Mouse (Mus musculus): Measurements from ENCODE around the gene Ccni. TPM values are rescaled to one million over a fixed set of nuclear protein-coding genes. Genes with fewer than 3 reads are reported as not detected.

The Ccni gene
- polyA plus RNA-seq, 1 experiment from 2014 or later, result 84.3 TPM

- Histone ChIP-seq H3K9ac (no peak overlapping the region), H3K27me3 (replicated peaks) (no peaks in the 10 kb centered on the region), H3K27ac (no peak overlapping the region), H3K4me2 (no peak overlapping the region), H3K4me3 (replicated peaks) (no peak overlapping the region), H3K36me3 (no peaks in the 10 kb centered on the region), H3K9me3 (no peaks in the 10 kb centered on the region), H3K4me1 (no peaks in the 10 kb centered on the region)
- no peak for ATAC-seq (ENCODE audit: insufficient read depth, low FRiP score, low read depth)
- WGBS, result 65% methylated on average over 3 of the region's 3 CpGs
These were observed 25.4 kb upstream of the Ccni start for GRCm38 (mm10) chr5:93231721-93232120.

DNA sequence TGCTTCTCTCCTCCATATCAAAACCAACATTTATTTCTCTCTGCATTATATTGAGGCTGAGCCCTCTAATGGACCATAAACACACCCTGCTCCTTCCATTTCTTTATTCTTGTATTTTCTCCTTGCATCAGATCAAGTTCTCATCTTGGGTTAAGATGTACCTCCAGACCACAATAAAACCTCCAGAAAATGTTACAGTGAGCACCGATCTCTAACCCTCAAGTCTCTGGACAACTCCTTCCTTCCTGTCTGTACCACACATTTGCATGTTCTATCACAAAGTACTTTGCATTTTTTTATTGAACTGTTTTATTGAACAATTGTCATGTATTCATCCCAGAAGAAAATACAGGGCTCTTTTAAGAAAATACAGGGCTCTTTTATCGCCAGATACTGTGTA is 23.2 kb upstream of the Ccni start:
- Histone ChIP-seq H3K27ac (no peak overlapping the region), H3K27me3 (replicated peaks) (no peaks in the 10 kb centered on the region), H3K4me1 (no peaks in the 10 kb centered on the region), H3K9ac (no peak overlapping the region), H3K9me3 (no peaks in the 10 kb centered on the region), H3K4me3 (replicated peaks) (no peak overlapping the region), H3K4me2 (no peak overlapping the region), H3K36me3 (no peaks in the 10 kb centered on the region)
- WGBS, result 82% methylated on average over 2 of the region's 2 CpGs
- ATAC-seq (ENCODE audit: insufficient read depth, low FRiP score, low read depth), result no peak

- H3K27me3 ChIP-seq (replicated peaks), result no peaks in the 10 kb centered on the region
- WGBS, result 83% methylated on average over 3 of the region's 3 CpGs
- no peak overlapping the region for H3K4me2 ChIP-seq
- H3K9me3 ChIP-seq, result no peaks in the 10 kb centered on the region
- no peaks in the 10 kb centered on the region for H3K4me1 ChIP-seq
- H3K36me3 ChIP-seq, result no peaks in the 10 kb centered on the region
- ATAC-seq (ENCODE audit: insufficient read depth, low FRiP score, low read depth), result peak; percentile 43; the same call in 1 of the 2 replicates
- H3K9ac ChIP-seq, result no peak overlapping the region
- no peak overlapping the region for H3K27ac ChIP-seq
- no peak overlapping the region for H3K4me3 ChIP-seq (replicated peaks)
These were observed 20.9 kb upstream of the Ccni start for GRCm38 (mm10) chr5:93227157-93227556.

DNA sequence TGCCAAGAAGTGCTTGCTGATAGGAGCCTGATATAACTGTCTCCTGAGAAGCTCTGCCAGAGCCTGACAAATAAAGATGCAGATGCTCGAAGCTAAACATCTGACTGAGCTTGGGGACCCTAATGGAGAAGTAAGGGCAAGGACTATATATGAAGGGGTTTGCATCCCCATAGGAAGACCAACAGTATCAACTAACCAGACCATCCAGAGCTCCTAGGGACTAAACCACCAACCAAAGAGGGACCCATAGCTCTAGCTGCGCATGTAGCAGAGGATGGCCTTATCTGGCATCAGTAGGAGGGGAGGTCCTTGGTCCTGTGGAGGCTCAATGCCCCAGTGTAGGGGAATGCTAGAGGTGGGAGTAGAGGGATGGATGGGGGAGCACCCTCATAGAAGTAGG is 18.3 kb upstream of the Ccni start:
- Histone ChIP-seq H3K4me3 (replicated peaks) (no peak overlapping the region), H3K27me3 (replicated peaks) (no peaks in the 10 kb centered on the region), H3K4me1 (no peaks in the 10 kb centered on the region), H3K36me3 (no peaks in the 10 kb centered on the region), H3K4me2 (no peak overlapping the region), H3K27ac (no peak overlapping the region), H3K9me3 (no peaks in the 10 kb centered on the region), H3K9ac (no peak overlapping the region)
- ATAC-seq (ENCODE audit: insufficient read depth, low FRiP score, low read depth), result no peak
- 80% methylated on average over 2 of the region's 2 CpGs for WGBS

DNA sequence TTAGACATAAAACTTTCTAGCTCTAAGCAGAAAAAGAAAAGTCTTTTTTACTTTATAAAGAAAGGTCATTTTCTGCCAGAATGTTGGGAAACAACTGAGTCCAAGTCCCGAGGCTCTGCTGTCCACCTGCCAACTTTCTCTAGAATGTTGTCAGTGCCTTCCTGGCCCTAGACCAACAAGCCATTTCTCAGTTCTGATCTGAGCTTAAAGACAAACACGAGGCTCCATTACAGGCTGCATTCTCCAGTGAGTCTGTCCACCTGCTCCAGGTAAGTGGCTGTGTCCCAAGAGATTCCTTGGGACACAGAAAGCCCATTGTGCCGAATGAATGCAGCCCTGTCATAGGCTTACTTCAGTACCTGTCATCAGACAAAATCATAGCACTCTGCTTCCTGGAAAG is 15.4 kb upstream of the Ccni start:
- Histone ChIP-seq H3K4me1 (no peaks in the 10 kb centered on the region), H3K9ac (no peak overlapping the region), H3K9me3 (no peaks in the 10 kb centered on the region), H3K27me3 (replicated peaks) (no peaks in the 10 kb centered on the region), H3K4me2 (no peak overlapping the region), H3K27ac (no peak overlapping the region), H3K4me3 (replicated peaks) (no peak overlapping the region), H3K36me3 (no peaks in the 10 kb centered on the region)
- peak; percentile 14; the same call in 1 of the 2 replicates for ATAC-seq (ENCODE audit: insufficient read depth, low FRiP score, low read depth)
- 39% methylated on average over 3 of the region's 3 CpGs for WGBS

DNA sequence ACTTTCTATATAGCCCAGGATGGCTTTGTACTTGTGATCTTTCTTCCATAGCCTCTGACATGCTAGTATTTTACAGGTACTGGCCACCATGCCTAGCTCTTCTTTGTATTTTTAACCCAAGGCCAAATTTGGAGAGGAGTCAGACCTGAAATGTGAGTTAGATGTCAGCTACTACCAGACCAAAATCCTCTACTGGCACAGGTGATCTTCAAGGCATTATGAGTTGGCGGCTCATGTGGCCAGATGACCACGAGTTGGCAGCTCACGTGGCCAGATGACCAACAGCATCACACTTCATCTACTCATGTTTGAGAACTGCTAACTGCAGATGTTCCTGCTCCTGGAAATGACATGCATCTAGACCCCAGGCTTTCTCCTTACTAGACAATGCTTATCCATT is 12.1 kb upstream of the Ccni start:
- WGBS, result 80% methylated on average over 3 of the region's 3 CpGs
- Histone ChIP-seq H3K36me3 (no peaks in the 10 kb centered on the region), H3K4me2 (no peak overlapping the region), H3K27me3 (replicated peaks) (no peaks in the 10 kb centered on the region), H3K4me3 (replicated peaks) (no peak overlapping the region), H3K27ac (no peak overlapping the region), H3K9ac (no peak overlapping the region), H3K9me3 (no peaks in the 10 kb centered on the region), H3K4me1 (no peaks in the 10 kb centered on the region)
- ATAC-seq (ENCODE audit: insufficient read depth, low FRiP score, low read depth), result no peak

DNA sequence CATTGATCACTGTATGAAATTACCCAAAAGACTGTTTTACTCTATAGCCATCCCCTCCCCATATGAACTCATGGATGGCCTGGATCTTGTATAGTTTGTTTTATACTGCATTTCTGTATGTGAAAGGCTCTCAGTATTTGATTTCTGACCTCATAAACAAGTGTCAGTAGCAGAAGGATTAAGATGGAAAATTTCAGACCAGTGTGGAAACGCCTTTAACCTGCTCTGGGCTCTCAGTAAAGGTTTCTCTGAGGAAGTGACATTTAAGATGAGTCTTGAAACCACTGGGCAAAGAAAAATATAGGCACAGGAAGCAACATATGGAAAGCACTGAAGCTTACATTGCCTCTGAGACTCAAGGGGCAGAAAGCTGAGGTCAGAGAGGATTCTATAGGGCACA is 1.3 kb upstream of the Ccni start:
- Histone ChIP-seq H3K4me3 (replicated peaks) (no peak overlapping the region), H3K9me3 (no peaks in the 10 kb centered on the region), H3K4me2 (peak overlapping the region; percentile 49; the same call in 1 of the 2 replicates), H3K4me1 (no peaks in the 10 kb centered on the region), H3K27me3 (replicated peaks) (no peaks in the 10 kb centered on the region), H3K9ac (no peak overlapping the region), H3K36me3 (no peaks in the 10 kb centered on the region), H3K27ac (no peak overlapping the region; the same call in 1 of the 2 replicates)
- 55% methylated on average over 1 of the region's 1 CpGs for WGBS
- no peak for ATAC-seq (ENCODE audit: insufficient read depth, low FRiP score, low read depth)

- Histone ChIP-seq H3K4me1 (no peaks in the 10 kb centered on the region), H3K36me3 (no peaks in the 10 kb centered on the region), H3K9ac (peak overlapping the region; percentile 47; the same call in 1 of the 2 replicates), H3K4me2 (peak overlapping the region; percentile 49), H3K27me3 (replicated peaks) (no peaks in the 10 kb centered on the region), H3K9me3 (no peaks in the 10 kb centered on the region), H3K27ac (peak overlapping the region; percentile 95), H3K4me3 (replicated peaks) (peak overlapping the region; percentile 90)
- WGBS, result 4% methylated on average over 6 of the region's 6 CpGs
- ATAC-seq (ENCODE audit: insufficient read depth, low FRiP score, low read depth), result no peak
These were observed 682 bp upstream of the Ccni start for GRCm38 (mm10) chr5:93207006-93207348.

- H3K27ac ChIP-seq, result peak overlapping the region; percentile 95
- no peaks in the 10 kb centered on the region for H3K4me1 ChIP-seq
- peak overlapping the region; percentile 90 for H3K4me3 ChIP-seq (replicated peaks)
- under 1% methylated on average over 54 of the region's 63 CpGs for WGBS
- no peaks in the 10 kb centered on the region for H3K27me3 ChIP-seq (replicated peaks)
- peak overlapping the region; percentile 65 for H3K4me2 ChIP-seq
- no peaks in the 10 kb centered on the region for H3K9me3 ChIP-seq
- peak; percentile 47 for ATAC-seq (ENCODE audit: insufficient read depth, low FRiP score, low read depth)
- H3K36me3 ChIP-seq, result peaks cover 3% of the 10 kb centered on the region; the same call in 1 of the 2 replicates
- H3K9ac ChIP-seq, result peak overlapping the region; percentile 96
These were observed 755 bp downstream of the Ccni start for GRCm38 (mm10) chr5:93205371-93206108.

GRCm38 (mm10) chr5:93201181-93201580 is 5.1 kb downstream of the Ccni start:
- Histone ChIP-seq H3K4me2 (no peak overlapping the region), H3K4me3 (replicated peaks) (no peak overlapping the region), H3K9ac (no peak overlapping the region), H3K4me1 (no peaks in the 10 kb centered on the region), H3K36me3 (peaks cover 10% of the 10 kb centered on the region), H3K27me3 (replicated peaks) (no peaks in the 10 kb centered on the region), H3K9me3 (no peaks in the 10 kb centered on the region), H3K27ac (no peak overlapping the region)
- 69% methylated on average over 1 of the region's 1 CpGs for WGBS
- no peak for ATAC-seq (ENCODE audit: insufficient read depth, low FRiP score, low read depth)

DNA sequence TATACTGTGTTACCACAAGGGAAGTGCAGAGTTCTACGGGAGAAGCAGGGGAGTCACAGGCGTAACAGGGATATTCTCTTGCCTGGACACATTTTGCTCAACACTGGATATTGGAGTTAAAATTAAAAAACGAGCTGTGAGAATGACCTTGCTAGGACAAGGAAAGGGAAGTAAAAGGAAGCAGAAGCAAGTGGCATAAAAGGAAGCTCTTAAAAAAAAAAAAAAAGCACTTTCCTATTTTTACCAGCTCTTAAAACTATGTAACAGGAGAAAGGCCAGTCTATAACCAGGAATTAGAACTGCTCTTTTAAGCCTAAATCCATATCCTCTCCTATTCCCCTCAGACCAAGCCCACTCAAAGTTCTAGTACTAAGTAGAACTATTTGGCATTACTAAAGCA is 8.1 kb downstream of the Ccni start:
- Histone ChIP-seq H3K4me1 (no peaks in the 10 kb centered on the region), H3K4me2 (no peak overlapping the region), H3K4me3 (replicated peaks) (no peak overlapping the region), H3K9ac (no peak overlapping the region), H3K27ac (no peak overlapping the region), H3K36me3 (peaks cover 13% of the 10 kb centered on the region), H3K9me3 (no peaks in the 10 kb centered on the region), H3K27me3 (replicated peaks) (no peaks in the 10 kb centered on the region)
- WGBS, result 86% methylated on average over 3 of the region's 3 CpGs
- no peak for ATAC-seq (ENCODE audit: insufficient read depth, low FRiP score, low read depth)

- 94% methylated on average over 5 of the region's 5 CpGs for WGBS
- Histone ChIP-seq H3K9ac (no peak overlapping the region), H3K27me3 (replicated peaks) (no peaks in the 10 kb centered on the region), H3K27ac (no peak overlapping the region), H3K36me3 (peaks cover 22% of the 10 kb centered on the region; the same call in 1 of the 2 replicates), H3K4me2 (no peak overlapping the region), H3K9me3 (no peaks in the 10 kb centered on the region), H3K4me3 (replicated peaks) (no peak overlapping the region), H3K4me1 (no peaks in the 10 kb centered on the region)
- ATAC-seq (ENCODE audit: insufficient read depth, low FRiP score, low read depth), result no peak
These were observed 15.9 kb downstream of the Ccni start for GRCm38 (mm10) chr5:93190428-93190827.

GRCm38 (mm10) chr5:93189607-93190006 is 16.7 kb downstream of the Ccni start:
- Histone ChIP-seq H3K9ac (no peak overlapping the region), H3K27me3 (replicated peaks) (no peaks in the 10 kb centered on the region), H3K9me3 (no peaks in the 10 kb centered on the region), H3K36me3 (peaks cover 21% of the 10 kb centered on the region; the same call in 1 of the 2 replicates), H3K4me2 (no peak overlapping the region), H3K4me3 (replicated peaks) (no peak overlapping the region), H3K4me1 (no peaks in the 10 kb centered on the region), H3K27ac (no peak overlapping the region)
- no peak for ATAC-seq (ENCODE audit: insufficient read depth, low FRiP score, low read depth)
- WGBS, result 71% methylated on average over 3 of the region's 3 CpGs

Data from stomach, embryonic 15.5 days (tissue).